Mouse (Mus musculus): ENCODE data around the gene Olfr592.
"Not testable (repeated sequence)": the region's sequence is repeated elsewhere in the genome, so short reads cannot be mapped to it uniquely, and the experiment has no call there.

The Olfr592 gene

GRCm38 (mm10) chr7:103184503-103184902 lies at the start of gene Olfr592:
Gene Olfr592 (plus strand): TSS chr7:103184803.
- not testable (repeated sequence) for DNase-seq (ENCODE audit: low spot score in 2 of 2)

- DNase-seq (ENCODE audit: low spot score in 2 of 2), result no peak
Observed at GRCm38 (mm10) chr7:103140579-103140978, 44.0 kb upstream of the Olfr592 start, which contains the start of gene Olfr588-ps1. Gene Olfr588-ps1 (plus strand): TSS chr7:103140879.

GRCm38 (mm10) chr7:103156256-103156655 lies 28.3 kb upstream of the Olfr592 start, which contains the start of gene Olfr589:
Gene Olfr589 (minus strand): TSS chr7:103156356.
- no peak for DNase-seq (ENCODE audit: low spot score in 2 of 2)

- DNase-seq (ENCODE audit: low spot score in 2 of 2), result no peak
Observed at GRCm38 (mm10) chr7:103169697-103170096, 14.9 kb upstream of the Olfr592 start.

- no peak for DNase-seq (ENCODE audit: low spot score in 2 of 2)
Observed at GRCm38 (mm10) chr7:103178240-103178639, 6.4 kb upstream of the Olfr592 start, which contains the start of gene Olfr591. Gene Olfr591 (minus strand): TSS chr7:103178340.

- DNase-seq (ENCODE audit: low spot score in 2 of 2), result no peak
Observed at GRCm38 (mm10) chr7:103211562-103211961, 27.0 kb downstream of the Olfr592 start, which contains the start of gene Olfr593. Gene Olfr593 (plus strand): TSS chr7:103211862.

- not testable (repeated sequence) for DNase-seq (ENCODE audit: low spot score in 2 of 2)
Observed at GRCm38 (mm10) chr7:103212050-103212449, 27.4 kb downstream of the Olfr592 start.

- no peak for DNase-seq (ENCODE audit: low spot score in 2 of 2)
Observed at GRCm38 (mm10) chr7:103216696-103217095, 32.1 kb downstream of the Olfr592 start, which contains the start of gene Olfr594. Gene Olfr594 (plus strand): TSS chr7:103216996.
